Comparison of ENCODE assay signal across 8 mouse cellular contexts in genomic region chr3:142881872-142882623, GRCm38 (mm10). TPM values are rescaled to one million over a fixed set of nuclear protein-coding genes. Genes with fewer than 3 reads are reported as not detected.
A peak's percentile ranks its signal among the peaks of the same experiment; 100 is the strongest.
DNase-seq lines count a peak whose midpoint lies in the region; ATAC-seq lines count a peak whose summit lies in the region.

Gene Pkn2 (minus strand): TSS chr3:142882004.

- H3K79me2 ChIP-seq in macrophage (ENCODE audit: inconsistent target): peaks cover 40% of the 10 kb centered on the region

- H3K4me3 ChIP-seq in hindbrain, embryonic 16.5 days (ENCODE audit: low read length): peak within 1 kb of the TSS; percentile 100
- peak within 1 kb of the TSS; percentile 57 for H3K4me3 ChIP-seq in macrophage (ENCODE audit: inconsistent target)

- H3K4me2 ChIP-seq in hindbrain, embryonic 16.5 days (ENCODE audit: low read length): peak within 1 kb of the TSS; percentile 70

- H3K36me3 ChIP-seq in hindbrain, embryonic 16.5 days (ENCODE audit: control insufficient read depth, insufficient read depth, low read length): no peaks in the 10 kb centered on the region
- no peaks in the 10 kb centered on the region for H3K36me3 ChIP-seq in macrophage (ENCODE audit: inconsistent target)

- H3K27me3 ChIP-seq in hindbrain, embryonic 16.5 days (replicated peaks; ENCODE audit: control insufficient read depth, insufficient read depth, low read length): no peaks in the 10 kb centered on the region

- WGBS in hindbrain, embryonic 16.5 days: under 1% methylated on average over 68 of the region's 84 CpGs
- under 1% methylated on average over 53 of the region's 84 CpGs for WGBS in macrophage (ENCODE audit: missing documents)

- no peaks in the 10 kb centered on the region for H3K9me3 ChIP-seq in hindbrain, embryonic 16.5 days (ENCODE audit: control insufficient read depth, low read length)

- peaks cover 5% of the 10 kb centered on the region; the same call in 1 of the 2 replicates for H3K4me1 ChIP-seq in hindbrain, embryonic 16.5 days (ENCODE audit: control insufficient read depth, insufficient read depth, low read depth, low read length)

- DNase-seq in WW6 (ENCODE audit: low read depth, low spot score): peak; percentile 97
- DNase-seq in cerebellum, postnatal 4 days (ENCODE audit: low spot score in 2 of 2): peak; percentile 99
- peak; percentile 99 for DNase-seq in gastrocnemius, adult 18-20 months (ENCODE audit: low spot score)
- DNase-seq in left cerebral cortex, adult 18-20 months (ENCODE audit: low spot score in 2 of 2): peak; percentile 98 to 99
- DNase-seq in right cerebral cortex, adult 18-20 months: peak; percentile 99
- DNase-seq in urinary bladder, postnatal 10 days (ENCODE audit: low spot score): peak; percentile 95

- peak within 1 kb of the TSS; percentile 93 for H3K27ac ChIP-seq in hindbrain, embryonic 16.5 days (ENCODE audit: low read depth, low read length)
- H3K27ac ChIP-seq in macrophage: peak within 1 kb of the TSS; percentile 43

- ATAC-seq in hindbrain, embryonic 16.5 days: peak; percentile 99

- H3K9ac ChIP-seq in hindbrain, embryonic 16.5 days (ENCODE audit: low read depth, low read length): peak within 1 kb of the TSS; percentile 95

RNA-seq across cellular contexts. Expression of gene Pkn2, which starts in this region (rescaled TPM):
- 10 to 100 TPM; 44.2 to 50.0 TPM for total RNA-seq in gastrocnemius, adult 18-20 months (2021)
- 17.5 and 19.1 TPM in 2 replicates for polyA plus RNA-seq in hindbrain, embryonic 16.5 days (2015; fragmentation: Nextera tagmentation; extraction: Ambion mirVana)
- 10 to 100 TPM; 29.1 to 34.1 TPM for total RNA-seq in left cerebral cortex, adult 18-20 months (2021)
- 100 to 1,000 TPM in 24 of 26 experiments, 10 to 100 TPM in 2; 64.2 to 229 (median 151) TPM for total RNA-seq in macrophage (2018; cell fraction: chromatin; rRNA removed)
- 10 to 100 TPM; 21.0 to 35.4 (median 26.5) TPM for total RNA-seq in macrophage (2018; cell fraction: cytosol; rRNA removed)
- total RNA-seq in macrophage (2018; cell fraction: nucleus; rRNA removed): 100 to 1,000 TPM in 5 of 26 experiments, 10 to 100 TPM in 21; 51.1 to 214 (median 81.4) TPM
- 14.3 to 15.2 TPM (median 14.3 TPM) in 3 replicates for polyA plus RNA-seq in macrophage (2018)

Comparison
In these comparisons a context has a peak if more than half of its experiments do, and no peak if none do; other contexts are left out.
1. Peak in every context shown above with its lines: DNase-seq, ATAC-seq, H3K4me3 ChIP-seq and H3K27ac ChIP-seq.